Mouse (Mus musculus): ENCODE results near the gene Ddx41.
"Not testable (repeated sequence)": the region's sequence is repeated elsewhere in the genome, so short reads cannot be mapped to it uniquely, and the experiment has no call there.

Gene Ddx41

DNA sequence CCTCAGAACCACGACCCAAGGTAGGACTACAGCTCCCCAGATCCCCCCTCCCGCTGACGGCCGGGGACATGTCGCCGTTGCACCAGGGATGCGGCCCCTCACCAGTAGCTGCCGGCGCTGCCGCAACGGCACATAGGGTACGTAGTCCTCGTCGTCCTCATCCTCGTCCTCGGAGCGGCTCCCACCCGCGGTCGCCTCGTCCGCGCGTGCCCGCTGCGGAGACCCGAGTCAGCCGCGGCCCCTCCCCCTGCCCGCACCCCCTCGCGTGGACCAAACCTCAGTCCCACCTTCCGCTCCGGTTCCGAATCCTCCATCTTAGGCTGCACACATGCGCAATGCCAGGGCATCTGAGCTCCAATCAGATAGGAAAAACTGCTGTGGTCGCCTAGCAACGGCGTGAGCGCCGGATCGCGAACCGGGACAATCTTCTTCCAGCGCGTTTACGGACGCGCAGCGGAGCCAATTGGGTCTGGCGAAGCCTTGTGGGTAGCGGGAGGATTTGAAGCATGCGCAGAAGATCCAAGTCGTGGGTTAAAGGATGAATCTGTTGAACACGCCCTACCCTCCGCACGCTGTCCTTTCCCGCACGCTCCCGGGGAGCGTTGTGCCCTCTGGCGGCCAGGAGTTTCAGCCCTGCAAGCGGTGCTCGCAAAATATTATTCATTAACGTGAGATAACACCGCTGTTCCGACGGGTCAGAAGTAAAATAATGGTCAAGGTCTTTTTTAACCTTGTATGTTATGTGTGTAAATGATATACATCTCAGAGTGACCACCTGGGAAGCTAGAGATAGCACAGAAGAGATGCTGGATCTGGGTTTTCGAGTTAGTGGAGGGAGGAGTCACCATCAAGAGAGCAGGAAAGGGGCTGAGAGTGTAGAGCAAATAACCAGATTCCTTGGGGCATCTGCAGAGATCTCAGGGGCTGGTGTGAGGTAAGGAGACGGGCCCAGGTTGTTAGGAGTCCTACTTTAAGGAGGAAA lies at the start of gene Ddx41:
Gene Ddx41 (minus strand): TSS at position 465 of the 982 bp plus-strand sequence.
- peak; percentile 94 to 96 for DNase-seq

DNA sequence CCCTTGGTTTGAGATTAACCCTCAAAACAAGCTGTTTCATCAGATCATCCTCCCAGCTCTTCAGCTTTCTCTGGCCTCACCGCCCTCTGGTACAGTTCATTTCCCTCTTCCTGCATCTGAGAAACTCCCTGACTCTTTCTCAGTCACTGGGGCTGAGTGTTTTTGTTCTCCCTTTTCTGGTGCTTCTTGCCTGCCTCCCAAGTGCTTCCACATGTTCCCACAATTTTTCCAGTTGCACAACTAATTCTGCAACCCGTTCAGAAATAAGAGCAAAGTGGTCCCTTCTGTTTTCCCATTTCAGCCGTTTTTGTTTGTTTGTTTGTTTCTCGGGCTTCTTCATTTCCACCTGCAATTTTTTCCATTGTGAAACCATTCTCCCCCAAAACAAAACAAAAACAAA lies 41.6 kb upstream of the Ddx41 start:
- no peak for DNase-seq

DNA sequence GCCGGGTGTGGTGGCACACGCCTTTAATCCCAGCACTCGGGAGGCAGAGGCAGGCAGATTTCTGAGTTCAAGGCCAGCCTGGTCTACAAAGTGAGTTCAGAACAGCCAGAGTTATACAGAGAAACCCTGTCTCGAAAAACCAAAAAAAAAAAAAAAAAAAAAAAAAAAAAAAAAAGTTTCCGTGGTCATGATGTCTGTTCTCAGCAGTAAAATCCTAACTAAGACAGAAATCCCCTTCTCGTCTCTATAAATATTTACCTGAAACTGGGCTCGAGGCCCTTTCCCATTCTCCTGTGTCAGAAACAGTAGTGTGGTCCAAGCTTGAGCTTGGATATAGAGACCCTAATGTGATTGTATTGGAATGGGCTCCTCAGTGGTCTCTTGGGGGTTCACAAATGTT lies 40.4 kb upstream of the Ddx41 start:
- not testable (repeated sequence) for DNase-seq

DNA sequence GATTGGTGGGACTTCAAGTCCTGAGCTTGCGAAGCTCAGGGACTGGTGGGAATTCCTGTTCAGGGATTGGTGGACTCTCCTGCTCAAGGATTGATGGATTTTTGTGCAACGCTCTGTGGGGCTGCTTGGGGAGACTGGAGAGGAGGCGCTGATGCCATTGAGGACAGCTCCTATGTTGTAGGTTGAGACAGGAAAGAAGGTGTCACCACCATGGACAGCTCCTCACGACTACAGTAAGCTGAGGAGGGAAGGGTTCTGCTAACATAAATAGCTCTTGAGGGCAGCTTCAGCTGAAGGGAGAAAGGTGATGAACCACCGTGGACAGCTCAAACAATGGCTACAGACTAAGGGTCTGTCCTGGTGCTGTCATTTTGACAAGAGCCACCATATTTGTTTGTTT lies 39.5 kb upstream of the Ddx41 start:
- DNase-seq = no peak

DNA sequence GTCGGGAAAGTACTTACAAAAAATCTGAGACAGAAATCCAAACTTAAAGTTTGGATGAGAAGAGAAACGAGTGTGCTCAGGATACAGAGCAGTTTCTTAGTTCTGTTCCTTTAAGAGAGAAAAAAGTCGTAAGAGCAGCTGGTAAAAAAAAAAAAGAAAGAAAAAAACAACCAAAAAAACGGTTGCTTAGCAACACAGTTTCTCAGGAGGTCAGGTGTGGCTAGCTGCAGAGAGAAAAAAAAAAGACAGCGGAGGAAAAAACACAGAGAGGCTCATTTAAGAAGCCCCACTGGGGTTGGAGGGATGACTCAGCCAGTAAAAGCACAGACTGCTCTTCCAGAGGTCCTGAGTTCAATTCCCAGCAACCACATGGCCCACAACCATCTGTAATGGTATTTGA lies 37.9 kb upstream of the Ddx41 start:
- no peak for DNase-seq

DNA sequence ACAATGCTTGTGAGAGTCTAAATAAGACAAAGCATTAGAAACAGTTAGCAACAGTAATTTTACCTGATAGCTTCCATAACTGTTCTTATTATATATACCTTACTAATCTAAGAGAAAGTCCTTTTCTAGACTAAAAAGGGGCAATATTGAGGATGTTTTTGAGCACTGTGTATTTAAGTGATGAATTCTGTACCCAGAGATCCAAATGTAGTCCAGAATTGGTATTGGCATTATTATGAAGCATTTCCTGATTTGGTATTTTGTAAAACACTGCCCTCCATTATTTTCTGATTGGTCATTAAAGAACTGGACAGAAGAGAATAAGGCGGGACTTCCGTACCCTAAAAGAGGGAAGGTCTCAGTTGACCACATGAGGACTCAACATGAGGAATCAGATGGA lies 37.0 kb upstream of the Ddx41 start, which contains the start of gene Tmed9:
Gene Tmed9 (plus strand): TSS at position 301 of the 400 bp plus-strand sequence.
- DNase-seq = no peak

DNA sequence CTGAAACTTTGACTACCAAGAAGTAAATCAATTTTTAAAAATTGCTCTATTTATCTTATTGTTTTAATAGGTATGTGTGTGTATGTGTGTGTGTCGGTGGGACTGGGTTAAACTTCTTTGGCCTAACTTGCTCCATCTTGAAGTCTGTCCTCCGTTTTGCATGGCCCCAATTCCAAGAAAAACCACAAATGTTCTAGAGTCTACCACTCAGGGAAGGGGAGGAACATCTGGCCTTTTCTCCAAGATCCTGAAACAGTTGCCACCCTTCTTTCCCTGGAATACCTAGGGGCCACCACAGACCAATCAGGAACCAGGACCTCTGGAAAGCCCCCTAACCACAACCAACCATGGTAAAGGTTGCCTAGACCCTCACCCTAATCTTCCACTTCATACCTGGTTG lies 35.5 kb upstream of the Ddx41 start:
- DNase-seq = no peak

DNA sequence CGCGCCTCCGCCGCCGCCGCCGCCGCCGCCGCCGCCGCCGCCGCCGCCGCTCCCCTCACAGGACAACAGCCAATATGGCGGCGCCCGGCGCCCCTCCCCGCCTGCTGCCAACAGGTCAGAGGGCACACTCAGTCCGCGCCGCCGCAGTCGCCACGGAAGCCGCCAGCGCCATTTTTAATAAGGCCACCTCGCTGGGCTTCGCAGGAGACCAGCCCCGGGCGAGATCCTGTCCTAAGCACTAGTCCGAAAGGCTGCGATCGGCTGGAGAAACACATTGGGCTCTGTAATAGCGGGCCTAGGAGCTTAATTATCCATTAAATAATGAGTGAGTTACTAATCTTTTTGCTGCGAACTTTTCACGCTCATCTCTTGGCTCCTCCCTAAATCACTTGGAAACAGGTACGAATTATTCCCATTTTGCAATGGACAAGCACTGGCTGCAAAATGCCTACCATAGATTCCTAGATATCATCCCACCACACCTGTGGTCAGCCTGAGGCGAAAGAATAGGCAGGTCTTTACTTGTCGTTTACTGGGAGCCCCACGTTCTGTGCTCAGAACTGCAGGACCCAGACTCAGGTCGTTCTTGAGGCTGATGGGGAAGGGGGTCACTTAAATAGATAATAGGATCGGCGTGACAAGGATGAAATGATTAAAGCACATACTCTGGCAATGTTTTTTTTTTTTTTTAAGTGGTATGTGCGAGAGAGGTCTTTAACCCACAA lies 34.7 kb upstream of the Ddx41 start, which contains the start of gene Fam193b:
Gene Fam193b (minus strand): TSS at position 94 of the 725 bp plus-strand sequence.
- DNase-seq = peak; percentile 94

DNA sequence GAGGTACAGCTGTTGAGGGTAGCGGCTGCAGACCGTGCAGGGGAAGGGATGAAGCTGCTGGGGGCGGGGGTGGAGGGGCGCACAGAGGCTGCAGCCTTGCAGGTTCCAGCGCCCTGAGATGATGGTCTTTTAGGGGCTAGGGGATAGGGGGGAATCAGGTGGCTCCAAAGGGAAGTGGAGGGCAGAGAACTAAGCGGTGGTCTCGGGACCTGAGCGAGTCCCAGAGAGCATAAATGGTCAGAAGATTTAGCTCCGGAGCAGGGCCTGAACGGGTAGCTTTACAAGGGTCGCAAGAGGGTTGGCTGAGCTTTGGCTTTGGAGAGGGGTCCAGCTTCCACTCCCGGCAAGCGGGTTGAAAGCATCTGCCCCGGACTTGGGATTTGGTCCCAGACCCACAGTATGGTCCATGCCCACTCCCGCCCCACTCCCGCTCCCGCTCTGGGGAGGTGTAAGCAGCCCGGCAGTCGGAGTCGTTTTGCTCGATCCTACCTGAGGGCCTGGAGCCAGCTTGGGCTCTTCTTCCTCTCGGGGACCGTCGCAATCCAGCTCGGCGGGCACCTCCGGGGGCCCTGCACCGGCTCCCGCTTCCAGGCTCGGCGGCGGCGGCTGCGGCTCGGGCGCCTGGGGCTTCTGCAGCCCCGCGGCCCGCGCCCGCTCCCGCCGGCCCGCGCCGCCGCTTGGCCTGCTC lies 34.0 kb upstream of the Ddx41 start:
- DNase-seq = peak in 1 of 2 experiments; percentile 19

DNA sequence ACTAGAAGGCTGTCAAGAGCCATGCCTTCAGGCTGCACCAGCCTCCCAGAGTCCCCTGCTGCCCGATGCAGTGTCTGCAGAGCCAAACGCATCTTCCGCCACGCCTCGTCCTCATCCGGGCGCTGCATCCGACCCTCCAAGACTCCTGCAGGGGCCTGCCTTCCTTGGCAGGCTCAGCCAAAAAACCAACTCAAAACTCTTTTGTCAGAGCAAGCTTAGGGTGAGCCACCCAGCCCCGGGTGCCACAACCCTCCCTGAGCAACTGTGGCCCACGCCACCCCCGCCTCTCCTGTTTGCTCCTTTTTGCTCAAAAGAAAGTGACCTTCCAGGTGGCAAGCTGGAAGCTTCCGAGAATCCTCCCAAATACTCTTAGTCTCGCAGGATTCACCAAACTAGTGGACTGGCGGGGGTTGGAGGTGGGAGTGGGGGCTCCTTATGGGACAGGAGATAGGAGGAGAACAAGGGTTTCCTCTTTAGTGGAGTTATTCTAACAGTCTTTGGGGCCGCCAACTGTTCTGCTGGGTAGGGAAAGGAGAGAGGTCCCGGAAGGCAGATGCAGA lies 33.3 kb upstream of the Ddx41 start:
- no peak for DNase-seq

DNA sequence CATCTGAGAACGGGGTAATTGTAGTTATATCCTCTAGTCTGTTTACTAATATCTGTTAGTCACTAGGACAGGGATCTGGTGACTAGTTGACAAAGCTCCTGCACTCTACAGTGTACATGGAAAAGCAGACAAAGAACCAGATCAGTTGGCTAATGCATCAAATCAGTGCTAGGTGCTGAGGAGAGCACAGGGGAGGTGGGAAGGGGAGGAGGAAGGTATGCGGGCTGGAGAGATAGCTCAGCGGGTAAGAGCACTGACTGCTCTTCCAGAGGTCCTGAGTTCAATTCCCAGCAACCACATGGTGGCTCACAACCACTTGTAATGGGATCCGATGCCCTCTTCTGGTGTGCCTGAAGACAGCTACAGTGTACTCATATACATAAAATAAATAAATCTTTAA lies 32.1 kb upstream of the Ddx41 start:
- not testable (repeated sequence) for DNase-seq

DNA sequence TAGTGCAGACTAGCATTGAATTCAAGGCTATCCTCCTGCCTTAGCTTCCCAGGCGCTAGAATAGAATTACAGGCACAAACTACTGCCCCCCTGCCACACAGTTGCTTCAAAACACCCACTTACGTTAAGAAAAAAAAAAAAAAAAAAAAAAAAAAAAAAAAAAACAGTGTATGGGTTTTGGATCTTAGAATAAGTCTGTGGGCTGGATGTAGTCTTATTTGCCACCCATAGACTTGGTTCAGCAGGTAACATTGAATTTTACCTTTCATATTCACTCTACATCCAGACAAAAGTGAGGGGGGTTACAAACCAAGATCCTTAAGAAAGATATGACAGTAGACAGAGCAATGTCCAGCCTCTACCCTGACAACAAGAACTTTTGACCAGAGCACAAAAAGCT lies 31.5 kb upstream of the Ddx41 start:
- no peak for DNase-seq

DNA sequence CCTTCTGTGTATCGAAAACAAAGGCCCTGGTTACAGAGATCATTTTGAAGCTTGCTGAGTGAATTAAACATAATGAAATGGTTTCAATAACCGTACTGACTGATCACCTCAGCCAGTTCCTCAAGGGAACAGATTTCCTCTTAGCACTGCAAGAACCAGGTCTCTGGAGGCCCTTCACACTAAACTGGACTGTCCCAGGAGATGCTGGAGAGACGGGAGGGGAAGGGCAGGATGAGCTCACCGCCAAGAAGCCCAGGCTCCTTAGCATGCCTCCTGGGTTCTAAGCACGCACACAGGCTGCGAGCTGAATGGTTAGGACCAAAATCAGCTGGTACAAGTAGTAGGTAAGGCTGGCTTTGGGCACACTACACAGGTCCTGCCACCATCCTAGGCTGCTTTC lies 30.5 kb upstream of the Ddx41 start:
- no peak for DNase-seq

DNA sequence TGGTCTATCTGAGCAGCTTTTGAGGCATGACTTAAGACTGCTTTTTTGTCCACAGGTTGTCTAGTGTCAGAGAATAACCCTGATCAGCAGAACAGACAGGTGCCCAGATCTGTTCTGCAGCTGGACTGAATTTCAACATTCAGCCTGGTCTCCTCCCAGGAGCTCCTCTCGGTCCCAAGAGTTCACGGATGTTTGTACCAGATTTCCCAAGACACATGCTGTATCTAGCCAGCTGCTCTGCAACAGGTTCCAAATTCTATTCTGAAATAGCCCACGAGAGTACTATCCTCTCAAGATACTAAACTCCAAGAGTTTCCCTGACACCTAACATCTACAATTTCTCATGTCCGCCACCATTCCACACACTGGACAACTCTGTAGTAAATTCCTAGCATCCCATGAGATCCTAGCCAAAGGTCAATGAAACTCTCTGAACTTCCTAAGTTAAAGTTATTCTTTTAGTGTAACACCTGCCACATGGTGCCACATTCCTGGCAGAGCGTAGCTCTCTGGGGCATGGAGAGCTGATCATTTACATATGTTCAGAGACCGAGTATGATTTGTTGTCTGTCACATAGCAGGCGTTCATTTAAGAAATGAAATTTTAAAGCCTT lies 26.9 kb upstream of the Ddx41 start:
- DNase-seq = no peak

DNA sequence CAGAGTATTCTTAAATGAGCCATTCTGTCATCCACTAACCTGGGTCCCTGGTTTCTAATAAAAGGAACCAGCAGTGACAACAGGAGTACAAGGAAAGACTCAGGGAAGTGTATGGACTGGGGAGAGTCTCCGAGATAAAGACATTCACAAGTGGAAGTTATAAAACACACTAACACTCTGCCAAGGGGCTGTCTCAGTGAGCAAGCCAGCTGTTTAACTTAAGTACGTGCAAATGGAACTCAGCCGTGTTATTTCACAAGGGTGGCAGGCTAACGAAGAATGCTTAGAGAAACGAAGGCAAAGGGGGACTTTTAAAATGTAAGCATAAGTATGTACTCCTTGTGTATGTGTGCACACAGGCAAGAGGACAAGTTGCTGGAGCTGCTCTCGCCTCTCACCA lies 21.0 kb upstream of the Ddx41 start:
- no peak for DNase-seq

DNA sequence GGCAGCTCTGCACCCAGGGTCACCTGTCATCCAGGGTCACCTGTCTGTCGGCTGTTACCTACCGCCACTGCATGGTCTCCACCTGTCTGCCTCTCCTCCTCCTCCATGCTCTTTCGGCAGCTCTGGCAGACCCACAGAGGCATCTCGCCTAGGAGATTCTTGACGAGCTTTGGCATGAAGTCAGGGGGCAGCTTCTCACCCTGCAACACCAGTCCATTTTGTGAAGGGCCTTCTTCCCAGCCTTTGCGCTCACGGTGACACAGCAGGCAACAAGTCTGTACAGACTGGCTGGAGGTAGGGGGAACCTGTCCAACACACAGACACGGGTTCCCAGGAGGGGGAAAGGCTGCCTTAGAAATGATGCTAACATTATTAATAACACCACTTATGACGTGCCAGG lies 19.5 kb upstream of the Ddx41 start:
- DNase-seq = no peak

DNA sequence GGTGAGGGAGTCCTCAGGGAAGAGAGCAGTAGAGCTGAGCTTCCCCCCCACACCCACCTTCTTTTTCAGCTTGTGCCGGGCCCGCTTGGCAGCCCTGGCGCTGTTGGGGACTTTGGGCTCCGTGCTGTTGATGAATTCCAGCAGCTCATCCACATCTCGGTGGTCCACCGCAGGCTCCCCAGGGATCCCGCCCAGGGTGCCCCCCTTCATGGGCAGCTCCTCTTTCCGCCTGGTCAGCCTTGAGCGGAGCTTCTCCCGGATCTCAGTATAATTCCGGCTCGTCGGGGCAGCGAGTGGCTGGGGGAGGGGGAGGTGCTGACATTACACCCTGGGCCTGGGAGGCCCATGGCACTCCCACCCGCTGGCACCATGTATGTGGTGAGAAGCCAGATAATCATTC lies 12.6 kb upstream of the Ddx41 start:
- DNase-seq = no peak

DNA sequence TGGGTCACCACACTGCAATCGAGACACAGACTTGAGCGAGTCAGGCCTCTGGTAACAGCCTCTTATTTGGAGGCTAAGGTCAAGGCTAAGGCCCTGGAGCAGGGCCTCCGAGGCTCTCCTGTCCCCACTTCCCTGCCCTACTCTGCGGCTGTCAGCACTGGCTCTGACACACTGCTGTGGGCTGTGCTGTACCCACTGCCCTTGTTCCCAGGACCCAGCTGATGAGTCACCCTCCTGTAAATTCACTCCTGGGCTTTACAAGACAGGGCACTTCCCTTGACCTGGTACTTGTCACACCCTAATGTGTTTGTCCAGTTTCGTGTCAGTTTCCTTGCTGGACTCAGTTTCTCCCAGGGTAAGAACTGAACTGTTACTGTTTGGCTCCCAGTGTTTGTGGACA lies 12.0 kb upstream of the Ddx41 start:
- no peak for DNase-seq

DNA sequence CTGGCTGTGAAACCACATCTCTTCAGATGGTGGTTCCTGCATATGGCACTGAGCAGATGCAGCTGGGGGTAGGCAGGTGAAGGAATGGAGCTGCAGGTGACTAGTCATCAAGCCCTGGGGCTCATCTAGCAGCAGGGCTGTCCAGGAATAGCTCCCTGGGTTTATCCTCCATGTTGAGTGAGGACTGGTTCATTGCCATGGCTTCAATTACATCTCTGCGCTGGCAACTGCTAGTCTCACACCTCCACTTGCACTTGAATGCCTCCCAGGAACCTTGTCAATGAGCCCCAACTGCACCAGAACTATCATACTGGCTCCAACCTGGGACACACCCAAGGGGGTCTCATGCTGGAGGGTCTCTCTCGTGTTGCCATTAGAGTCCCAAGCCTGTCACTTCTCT lies 11.5 kb upstream of the Ddx41 start:
- no peak for DNase-seq

DNA sequence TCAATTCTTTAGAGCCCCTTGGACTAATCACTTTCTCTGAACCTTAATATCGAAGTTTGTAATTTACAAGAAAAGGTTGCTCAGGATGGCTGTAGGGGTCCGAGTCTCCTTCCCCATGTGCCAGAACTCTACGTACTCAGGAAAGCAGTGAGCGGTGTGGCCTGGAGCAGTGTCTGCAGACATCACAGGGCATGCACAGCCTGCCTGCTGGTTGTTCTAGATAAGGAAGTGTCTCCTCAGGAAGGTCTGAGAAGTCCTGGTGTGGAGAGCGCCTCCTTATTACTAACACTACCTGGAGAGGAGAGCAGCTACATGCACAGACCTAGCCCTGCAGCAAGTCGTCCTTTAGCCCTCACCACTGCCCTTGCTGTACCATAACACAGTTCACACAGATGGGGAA lies 8.3 kb upstream of the Ddx41 start:
- no peak for DNase-seq

DNA sequence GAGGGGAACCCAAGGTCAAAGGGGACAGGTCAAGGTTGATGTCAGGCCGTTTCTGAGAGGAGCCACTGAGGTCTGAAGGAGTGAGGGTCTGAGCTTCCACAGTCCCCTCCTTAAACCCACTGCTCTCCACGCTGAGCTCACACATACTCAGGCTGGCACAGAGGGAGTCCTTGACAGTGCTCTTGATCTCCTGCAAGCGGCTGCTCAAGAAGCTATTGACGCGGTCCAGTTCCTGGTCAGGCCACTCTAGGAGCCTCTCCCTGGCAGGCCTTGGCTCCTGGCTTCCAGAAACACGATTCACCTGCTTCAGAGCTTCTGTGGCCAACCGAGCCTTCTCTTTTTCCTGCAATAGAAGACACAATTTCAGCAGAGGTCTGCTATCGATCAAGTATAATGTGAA lies 7.0 kb upstream of the Ddx41 start:
- no peak for DNase-seq

DNA sequence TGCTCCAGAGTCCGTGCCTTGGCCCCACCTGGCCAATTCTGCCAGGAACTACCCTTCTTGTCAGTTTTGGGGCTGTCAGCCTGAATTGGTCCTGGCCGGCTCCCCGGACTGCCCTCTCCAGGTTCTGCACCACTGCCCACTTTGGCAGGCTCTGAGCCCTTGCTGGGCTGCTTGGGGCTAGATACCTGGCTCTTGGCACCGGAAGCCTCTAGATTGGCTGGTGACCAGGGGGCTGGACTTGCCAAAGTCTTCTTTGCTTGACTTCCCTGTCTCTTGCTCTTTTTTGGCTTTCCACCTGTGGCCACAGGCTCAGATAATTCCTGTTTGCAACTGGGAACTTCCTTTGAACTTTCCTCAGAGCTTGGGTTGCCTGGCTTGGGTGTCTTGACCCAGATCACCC lies 6.4 kb upstream of the Ddx41 start:
- no peak for DNase-seq

DNA sequence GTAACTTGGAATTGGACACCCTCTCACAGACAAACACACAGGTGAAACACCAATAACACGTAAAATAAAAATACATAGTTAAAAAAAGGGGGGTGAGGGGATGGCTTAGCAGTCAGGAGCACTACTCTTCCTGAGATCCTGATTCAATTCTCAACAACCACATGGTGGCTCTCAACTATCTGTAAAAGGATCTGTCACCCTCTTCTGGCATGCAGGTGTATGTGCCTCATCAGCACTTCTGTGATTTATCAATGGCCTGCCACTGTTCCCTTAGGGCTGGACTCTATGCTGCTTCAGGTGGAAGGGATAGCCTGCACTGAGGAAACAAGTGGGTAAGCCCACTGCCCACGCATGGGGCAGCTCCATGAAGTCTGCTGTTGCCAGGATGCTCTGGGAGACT lies 4.5 kb upstream of the Ddx41 start:
- DNase-seq = peak; percentile 52 to 54
